Mouse (Mus musculus): ENCODE measurements around the gene Pdcd11. TPM values are rescaled to one million over a fixed set of nuclear protein-coding genes. Genes with fewer than 3 reads are reported as not detected.

Gene Pdcd11
- polyA plus RNA-seq, 1 experiment from 2014 or later, result 4.6 TPM

DNA sequence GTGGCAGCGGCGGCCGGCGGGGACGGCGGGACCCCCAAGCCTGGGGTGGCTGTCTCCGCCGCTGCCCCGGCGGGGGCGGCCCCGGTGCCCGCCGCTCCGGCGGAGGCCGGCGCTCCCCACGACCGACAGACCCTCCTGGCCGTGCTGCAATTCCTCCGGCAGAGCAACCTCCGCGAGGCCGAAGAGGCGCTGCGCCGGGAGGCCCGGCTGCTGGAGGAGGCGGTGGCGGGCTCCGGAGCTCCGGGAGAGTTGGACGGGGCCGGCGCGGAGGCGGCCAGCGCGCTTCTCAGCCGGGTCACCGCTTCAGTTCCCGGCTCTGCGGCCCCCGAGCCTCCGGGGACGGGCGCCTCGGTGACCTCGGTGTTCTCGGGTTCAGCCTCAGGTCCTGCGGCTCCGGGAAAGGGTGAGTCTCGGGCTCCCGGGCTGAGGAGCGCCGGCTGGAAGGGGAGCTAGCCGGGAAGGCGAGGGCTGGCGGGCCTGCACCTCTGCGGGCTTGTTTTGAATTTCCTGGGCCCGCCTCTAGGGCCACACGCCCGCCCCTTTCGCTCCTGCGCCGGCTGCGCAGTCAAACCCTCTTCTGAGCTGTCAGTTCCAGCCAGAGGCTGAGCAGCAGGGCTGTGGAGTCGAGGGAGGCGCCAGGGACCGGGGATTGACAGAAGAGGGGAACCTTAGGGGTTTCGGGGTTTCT is 22.5 kb upstream of the Pdcd11 start:
- ATAC-seq, result peak; percentile 96
- Histone ChIP-seq H3K36me3 (ENCODE audit: insufficient read depth, low read length) (peaks cover 7% of the 10 kb centered on the region; the same call in 1 of the 2 replicates), H3K9ac (replicated peaks; ENCODE audit: low read depth) (peak overlapping the region; percentile 81), H3K4me3 (ENCODE audit: low read depth, low read length) (peak overlapping the region; percentile 97), H3K9me3 (ENCODE audit: low read length) (no peaks in the 10 kb centered on the region), H3K27ac (ENCODE audit: low read length) (peak overlapping the region; percentile 89), H3K27me3 (replicated peaks; ENCODE audit: insufficient read depth, low read length) (no peaks in the 10 kb centered on the region), H3K4me2 (replicated peaks; ENCODE audit: low read depth, low read length) (peak overlapping the region; percentile 84), H3K4me1 (ENCODE audit: insufficient read depth, low read depth, low read length) (no peaks in the 10 kb centered on the region)
- TF ChIP-seq EP300 (IDR thresholded peaks at IDR 0.05), result no peak
- no peak; the same call in 1 of the 2 replicates for TF ChIP-seq CTCF (IDR thresholded peaks at IDR 0.05)
- peak; percentile 95 for DNase-seq (ENCODE audit: low spot score)
- WGBS, result under 1% methylated on average over 46 of the region's 72 CpGs

DNA sequence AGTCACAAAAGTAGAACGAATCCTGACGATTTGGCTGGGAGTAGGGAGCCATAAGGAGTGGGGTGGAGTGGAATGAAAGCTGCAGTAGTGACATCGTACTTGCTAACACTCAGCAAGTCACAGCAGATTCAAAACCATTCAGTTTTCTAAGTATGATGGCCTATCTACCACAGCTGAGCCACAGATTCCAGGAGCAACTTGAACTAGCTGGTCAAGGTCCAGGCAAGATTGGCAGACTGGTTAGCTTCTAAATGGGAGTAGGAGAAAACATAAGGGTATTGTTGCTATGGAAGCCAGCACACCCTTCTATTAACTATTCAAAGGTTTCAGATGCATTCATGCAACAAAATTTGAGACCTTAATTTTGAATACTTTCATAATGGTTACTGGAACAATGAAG is 2.3 kb upstream of the Pdcd11 start:
- Histone ChIP-seq H3K4me1 (ENCODE audit: insufficient read depth, low read depth, low read length) (peaks cover 9% of the 10 kb centered on the region; the same call in 1 of the 2 replicates), H3K36me3 (ENCODE audit: insufficient read depth, low read length) (peaks cover 10% of the 10 kb centered on the region; the same call in 1 of the 2 replicates), H3K4me3 (ENCODE audit: low read depth, low read length) (no peak overlapping the region), H3K27me3 (replicated peaks; ENCODE audit: insufficient read depth, low read length) (no peaks in the 10 kb centered on the region), H3K4me2 (replicated peaks; ENCODE audit: low read depth, low read length) (no peak overlapping the region), H3K9ac (replicated peaks; ENCODE audit: low read depth) (no peak overlapping the region), H3K27ac (ENCODE audit: low read length) (no peak overlapping the region), H3K9me3 (ENCODE audit: low read length) (no peaks in the 10 kb centered on the region)
- 75% methylated on average over 3 of the region's 3 CpGs for WGBS
- DNase-seq (ENCODE audit: low spot score) (no peak), ATAC-seq (no peak)
- TF ChIP-seq EP300 (IDR thresholded peaks at IDR 0.05), result no peak
- TF ChIP-seq CTCF (IDR thresholded peaks at IDR 0.05), result no peak

DNA sequence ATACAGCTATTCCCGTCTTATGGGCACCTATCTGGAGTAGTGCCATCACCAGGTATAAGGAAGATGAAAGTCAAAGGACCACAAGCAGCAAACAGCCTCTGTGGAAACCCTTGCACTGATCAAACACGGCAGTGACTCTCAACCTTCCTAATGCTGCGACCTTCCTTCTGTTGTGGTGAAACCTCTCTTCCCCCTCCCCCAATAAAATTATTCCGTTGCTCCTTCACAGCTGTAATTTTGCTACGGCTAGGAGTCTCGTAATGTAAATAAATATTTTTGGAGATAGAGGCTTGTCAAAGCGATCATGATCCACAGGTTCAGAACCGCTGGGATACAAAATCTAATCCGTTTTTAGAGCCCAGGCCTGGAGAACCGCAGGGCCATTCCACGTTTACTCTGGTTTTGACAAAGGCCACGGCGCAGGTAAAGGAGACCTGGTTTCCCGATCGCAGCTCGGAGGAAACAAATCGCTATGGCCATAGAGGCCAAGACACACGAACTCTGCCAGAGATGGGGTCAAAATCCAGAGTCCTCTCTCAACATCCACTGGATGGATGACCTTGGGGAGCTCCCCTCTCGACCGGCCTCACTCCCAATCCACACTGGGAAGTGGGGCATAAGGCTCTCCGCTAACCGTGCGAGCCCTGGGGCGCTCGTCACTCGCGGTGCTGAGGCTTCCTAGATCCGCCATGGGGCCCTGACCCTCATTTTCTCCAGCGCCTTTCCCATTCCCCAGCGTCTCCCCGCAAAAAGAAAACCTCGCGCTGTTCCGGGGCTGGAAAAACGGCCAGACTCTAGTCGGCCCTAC is 646 bp upstream of the Pdcd11 start:
- Histone ChIP-seq H3K27ac (ENCODE audit: low read length) (peak overlapping the region; percentile 89), H3K36me3 (ENCODE audit: insufficient read depth, low read length) (peaks cover 7% of the 10 kb centered on the region; the same call in 1 of the 2 replicates), H3K4me3 (ENCODE audit: low read depth, low read length) (peak overlapping the region; percentile 92), H3K4me1 (ENCODE audit: insufficient read depth, low read depth, low read length) (peaks cover 9% of the 10 kb centered on the region; the same call in 1 of the 2 replicates), H3K9me3 (ENCODE audit: low read length) (no peaks in the 10 kb centered on the region), H3K9ac (replicated peaks; ENCODE audit: low read depth) (peak overlapping the region; percentile 96), H3K4me2 (replicated peaks; ENCODE audit: low read depth, low read length) (peak overlapping the region; percentile 64), H3K27me3 (replicated peaks; ENCODE audit: insufficient read depth, low read length) (no peaks in the 10 kb centered on the region)
- ATAC-seq (peak; percentile 64), DNase-seq (ENCODE audit: low spot score) (peak; percentile 49)
- TF ChIP-seq EP300 (IDR thresholded peaks at IDR 0.05), result no peak
- TF ChIP-seq CTCF (IDR thresholded peaks at IDR 0.05), result no peak
- under 1% methylated on average over 36 of the region's 36 CpGs for WGBS

DNA sequence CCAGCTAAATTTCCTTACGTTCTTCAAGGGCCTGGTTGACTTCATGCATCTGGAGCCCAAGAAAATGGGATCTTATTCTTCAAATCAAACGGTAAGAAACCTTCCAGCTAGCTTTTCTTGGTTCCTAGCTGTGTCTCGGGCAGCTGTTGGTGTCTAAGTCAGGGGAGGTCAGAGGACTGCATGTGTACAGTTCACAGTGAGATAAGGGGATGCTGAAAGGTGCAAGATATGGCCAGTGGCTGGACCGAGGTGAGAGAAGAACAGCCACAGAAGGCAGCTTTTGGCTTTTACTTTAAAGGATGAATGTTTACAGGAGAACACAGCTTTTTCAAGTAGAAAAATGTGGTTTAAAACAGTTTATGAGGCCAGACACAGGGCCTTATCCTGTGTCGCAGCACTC is 10.5 kb downstream of the Pdcd11 start:
- 84% methylated on average over 5 of the region's 5 CpGs for WGBS
- TF ChIP-seq CTCF (IDR thresholded peaks at IDR 0.05), result no peak
- no peak for TF ChIP-seq EP300 (IDR thresholded peaks at IDR 0.05)

DNA sequence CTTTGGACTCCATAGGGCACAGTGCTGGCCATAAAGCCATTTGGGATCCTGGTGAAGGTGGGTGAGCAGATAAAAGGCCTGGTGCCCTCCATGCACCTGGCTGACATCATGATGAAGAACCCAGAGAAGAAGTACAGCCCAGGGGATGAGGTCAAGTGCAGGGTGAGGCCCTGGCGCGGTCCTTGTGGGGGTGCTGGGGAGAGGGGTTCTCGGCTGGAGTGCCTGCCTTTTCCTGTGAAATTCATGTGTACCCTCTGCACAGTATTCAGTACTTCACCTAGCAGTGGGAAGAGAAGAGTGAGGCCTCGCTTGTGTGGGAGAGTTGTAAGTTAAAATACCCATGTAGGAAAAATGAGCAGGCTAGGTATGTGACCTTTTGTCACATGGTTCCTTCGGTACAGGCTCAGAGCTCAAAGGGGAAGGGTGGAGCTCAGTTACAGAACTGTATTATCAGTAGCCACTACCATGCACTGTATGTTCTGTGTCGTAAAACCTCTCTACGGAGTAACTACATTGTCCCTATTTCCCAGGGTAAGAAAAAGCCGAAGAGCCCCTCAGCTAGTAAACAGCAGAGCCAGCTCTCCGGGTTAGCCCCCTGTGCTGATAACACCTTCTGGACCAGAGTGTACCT is 14.2 kb downstream of the Pdcd11 start:
- 90% methylated on average over 9 of the region's 9 CpGs for WGBS
- Histone ChIP-seq H3K4me3 (ENCODE audit: low read depth, low read length) (no peak overlapping the region), H3K9ac (replicated peaks; ENCODE audit: low read depth) (no peak overlapping the region), H3K4me2 (replicated peaks; ENCODE audit: low read depth, low read length) (no peak overlapping the region), H3K27me3 (replicated peaks; ENCODE audit: insufficient read depth, low read length) (no peaks in the 10 kb centered on the region), H3K36me3 (ENCODE audit: insufficient read depth, low read length) (peaks cover 58% of the 10 kb centered on the region), H3K4me1 (ENCODE audit: insufficient read depth, low read depth, low read length) (no peaks in the 10 kb centered on the region), H3K27ac (ENCODE audit: low read length) (no peak overlapping the region), H3K9me3 (ENCODE audit: low read length) (no peaks in the 10 kb centered on the region)
- no peak for TF ChIP-seq EP300 (IDR thresholded peaks at IDR 0.05)
- no peak for TF ChIP-seq CTCF (IDR thresholded peaks at IDR 0.05)
- DNase-seq (ENCODE audit: low spot score) (no peak), ATAC-seq (no peak)

More for the DNA sequence above, 10.5 kb downstream of the Pdcd11 start:
- no peak overlapping the region for H3K27ac ChIP-seq (ENCODE audit: low read length)
- H3K4me2 ChIP-seq (replicated peaks; ENCODE audit: low read depth, low read length), result no peak overlapping the region
- no peak for DNase-seq (ENCODE audit: low spot score)
- peaks cover 32% of the 10 kb centered on the region for H3K36me3 ChIP-seq (ENCODE audit: insufficient read depth, low read length)
- H3K4me3 ChIP-seq (ENCODE audit: low read depth, low read length), result no peak overlapping the region
- no peak for ATAC-seq
- H3K4me1 ChIP-seq (ENCODE audit: insufficient read depth, low read depth, low read length), result no peaks in the 10 kb centered on the region
- no peaks in the 10 kb centered on the region for H3K9me3 ChIP-seq (ENCODE audit: low read length)
- H3K27me3 ChIP-seq (replicated peaks; ENCODE audit: insufficient read depth, low read length), result no peaks in the 10 kb centered on the region
- H3K9ac ChIP-seq (replicated peaks; ENCODE audit: low read depth), result no peak overlapping the region

DNA sequence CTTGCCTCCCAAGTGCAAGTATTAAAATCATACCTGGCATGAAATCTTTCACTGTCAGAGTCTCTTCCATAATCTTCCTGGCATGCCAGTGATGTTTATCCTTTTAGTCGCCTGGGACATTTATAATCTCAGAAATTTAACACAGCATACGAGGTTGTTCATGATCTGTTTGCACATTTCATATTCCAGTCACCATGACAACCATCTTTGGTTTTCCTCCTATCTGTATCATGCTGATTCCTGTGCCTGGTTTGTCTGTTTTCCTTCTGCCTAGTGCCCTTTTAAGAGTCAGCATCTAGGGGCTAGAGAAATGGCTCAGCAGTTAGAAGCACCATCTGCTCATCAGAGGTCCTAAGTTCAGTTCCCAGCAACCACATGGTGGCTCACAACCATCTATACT is 28.1 kb downstream of the Pdcd11 start:
- Histone ChIP-seq H3K27me3 (replicated peaks; ENCODE audit: insufficient read depth, low read length) (no peaks in the 10 kb centered on the region), H3K4me1 (ENCODE audit: insufficient read depth, low read depth, low read length) (no peaks in the 10 kb centered on the region), H3K9me3 (ENCODE audit: low read length) (no peaks in the 10 kb centered on the region), H3K27ac (ENCODE audit: low read length) (no peak overlapping the region), H3K4me2 (replicated peaks; ENCODE audit: low read depth, low read length) (no peak overlapping the region), H3K4me3 (ENCODE audit: low read depth, low read length) (no peak overlapping the region), H3K9ac (replicated peaks; ENCODE audit: low read depth) (no peak overlapping the region), H3K36me3 (ENCODE audit: insufficient read depth, low read length) (peaks cover 37% of the 10 kb centered on the region)
- no peak for DNase-seq (ENCODE audit: low spot score)
- 64% methylated on average over 2 of the region's 2 CpGs for WGBS
- TF ChIP-seq CTCF (IDR thresholded peaks at IDR 0.05) (no peak), EP300 (IDR thresholded peaks at IDR 0.05) (no peak)
- no peak for ATAC-seq

Data from lung, postnatal 0 days (tissue).